Mouse (Mus musculus): ENCODE data around the gene Dnaaf5. TPM values are rescaled to one million over a fixed set of nuclear protein-coding genes. Genes with fewer than 3 reads are reported as not detected.

Dnaaf5 gene
- total RNA-seq, 4 experiments from 2014 or later, result 21.7 to 24.3 (median 22.7) TPM

GRCm38 (mm10) chr5:139199636-139199994, 49.6 kb downstream of the Dnaaf5 start:
- DNase-seq, result no peak

- DNase-seq, result peak; percentile 97
Observed at GRCm38 (mm10) chr5:139199995-139200769, 50.2 kb downstream of the Dnaaf5 start, which contains the start of gene Sun1. Sun1 (plus strand) TSS chr5:139200637.

GRCm38 (mm10) chr5:139200770-139201569, 50.9 kb downstream of the Dnaaf5 start:
- DNase-seq, result no peak

GRCm38 (mm10) chr5:139202127-139202526, 52.1 kb downstream of the Dnaaf5 start:
- no peak for DNase-seq

- DNase-seq, result no peak
Observed at GRCm38 (mm10) chr5:139203312-139203711, 53.3 kb downstream of the Dnaaf5 start.

GRCm38 (mm10) chr5:139206081-139206480, 56.1 kb downstream of the Dnaaf5 start:
- DNase-seq, result no peak

- DNase-seq, result no peak
Observed at GRCm38 (mm10) chr5:139206525-139206924, 56.5 kb downstream of the Dnaaf5 start.

GRCm38 (mm10) chr5:139208183-139208582, 58.2 kb downstream of the Dnaaf5 start:
- DNase-seq, result no peak

- no peak for DNase-seq
Observed at GRCm38 (mm10) chr5:139208871-139209684, 59.1 kb downstream of the Dnaaf5 start.

GRCm38 (mm10) chr5:139209685-139210026, 59.6 kb downstream of the Dnaaf5 start:
- DNase-seq, result no peak

- no peak for DNase-seq
Observed at GRCm38 (mm10) chr5:139211737-139212385, 61.8 kb downstream of the Dnaaf5 start.

- DNase-seq, result no peak
Observed at GRCm38 (mm10) chr5:139214298-139214697, 64.3 kb downstream of the Dnaaf5 start.

GRCm38 (mm10) chr5:139215184-139215583, 65.2 kb downstream of the Dnaaf5 start:
- peak; percentile 58 for DNase-seq

GRCm38 (mm10) chr5:139216121-139216520, 66.1 kb downstream of the Dnaaf5 start:
- no peak for DNase-seq

GRCm38 (mm10) chr5:139216774-139217173, 66.8 kb downstream of the Dnaaf5 start:
- no peak for DNase-seq

- DNase-seq, result no peak
Observed at GRCm38 (mm10) chr5:139220006-139220515, 70.0 kb downstream of the Dnaaf5 start.

- no peak for DNase-seq
Observed at GRCm38 (mm10) chr5:139220610-139221009, 70.6 kb downstream of the Dnaaf5 start.

GRCm38 (mm10) chr5:139223331-139223730, 73.3 kb downstream of the Dnaaf5 start:
- no peak for DNase-seq

- DNase-seq, result no peak
Observed at GRCm38 (mm10) chr5:139227236-139227635, 77.2 kb downstream of the Dnaaf5 start.

GRCm38 (mm10) chr5:139227645-139228044, 77.6 kb downstream of the Dnaaf5 start:
- no peak for DNase-seq

GRCm38 (mm10) chr5:139228318-139228717, 78.3 kb downstream of the Dnaaf5 start:
- no peak for DNase-seq

GRCm38 (mm10) chr5:139229716-139230115, 79.7 kb downstream of the Dnaaf5 start:
- no peak for DNase-seq
